Mouse (Mus musculus) erythroblast, adult 5-6 weeks (primary cell): ENCODE measurements around the gene Fermt2. TPM values are rescaled to one million over a fixed set of nuclear protein-coding genes. Genes with fewer than 3 reads are reported as not detected.
"Not testable (repeated sequence)": the region's sequence is repeated elsewhere in the genome, so short reads cannot be mapped to it uniquely, and the experiment has no call there.

Source experiments
- ATAC-seq: replicated peaks from 2 replicates; pipeline ENCODE4 v1.8.0; 2016; ENCODE audit warnings: moderate number of reproducible peaks, mild to moderate bottlenecking, moderate TSS enrichment, inconsistent platforms; ENCODE audit not compliant: poor library complexity, low FRiP score, severe bottlenecking
- total RNA-seq, 2 experiments: library from RNA; stranded (forward) in 1 of 2; stranded (reverse) in 1 of 2; fragments of 150-400 nt in 1 of 2; fragments of 200-764, 138-1000 nt in 1 of 2; gene quantifications; 2 replicates each; pipeline versions ENCODE4 v1.2.3 to v1.2.4; 2015 to 2017; ENCODE audit warnings: low replicate concordance in 2 of 2

Gene Fermt2
- total RNA-seq, 2 experiments from 2014 or later = not detected

DNA sequence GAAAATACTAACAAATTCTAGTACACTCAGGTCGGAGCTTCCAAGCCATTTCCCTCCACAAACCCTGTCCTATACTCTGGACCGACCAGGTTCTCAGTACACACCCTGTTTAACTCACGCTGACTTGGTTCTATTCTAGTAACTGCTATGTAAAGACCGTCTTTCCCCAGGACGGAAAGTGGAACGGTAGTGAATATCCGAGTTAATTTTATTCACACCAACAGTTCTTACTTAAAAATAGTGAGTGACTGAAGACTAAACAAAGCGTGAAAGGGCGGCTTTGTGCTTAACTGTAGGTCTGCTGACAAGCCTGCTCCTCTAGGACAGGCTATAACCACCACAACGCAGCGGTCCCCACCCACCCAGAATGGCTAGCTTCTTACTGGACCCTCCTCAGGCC is 14.1 kb downstream of the Fermt2 start:
- no peak for ATAC-seq

DNA sequence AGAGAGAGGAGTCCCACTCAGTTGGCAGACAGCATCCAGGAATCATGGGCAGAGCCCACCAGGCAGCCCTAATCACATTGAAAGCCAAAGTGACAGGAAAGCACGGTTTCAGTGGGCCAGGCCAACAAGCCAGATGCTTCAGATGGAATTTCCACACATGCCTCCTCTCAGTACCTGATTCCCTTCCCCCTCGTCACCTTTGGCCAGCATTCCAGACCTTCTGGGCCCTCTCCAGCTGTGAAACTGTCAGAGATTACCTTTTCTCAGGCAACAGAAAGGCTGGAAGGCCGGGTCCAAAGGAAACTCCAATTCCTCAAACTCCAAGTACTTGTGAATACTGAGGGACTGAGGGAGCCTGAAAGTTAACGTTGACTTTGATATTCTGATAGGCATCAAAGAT is 19.1 kb downstream of the Fermt2 start:
- ATAC-seq = no peak

DNA sequence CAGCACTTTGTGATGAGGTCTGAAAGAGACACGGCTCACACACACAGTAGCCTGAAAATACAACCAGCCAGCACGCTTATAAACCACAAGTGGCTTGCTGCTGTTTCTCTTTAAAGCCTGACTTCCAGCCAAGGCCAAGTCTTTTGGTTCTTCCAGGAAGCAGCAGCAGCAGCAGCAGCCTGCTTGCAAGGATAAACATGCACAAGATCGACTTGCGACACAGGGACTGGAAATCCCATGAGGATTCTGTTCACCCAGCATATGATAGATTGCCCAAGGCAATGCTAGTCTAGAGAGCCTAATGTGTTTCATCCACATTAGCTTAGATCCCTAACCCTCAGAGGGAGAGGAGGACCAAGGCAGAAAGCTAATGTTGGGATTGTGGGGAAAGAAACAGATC is 22.0 kb downstream of the Fermt2 start:
- ATAC-seq = no peak

DNA sequence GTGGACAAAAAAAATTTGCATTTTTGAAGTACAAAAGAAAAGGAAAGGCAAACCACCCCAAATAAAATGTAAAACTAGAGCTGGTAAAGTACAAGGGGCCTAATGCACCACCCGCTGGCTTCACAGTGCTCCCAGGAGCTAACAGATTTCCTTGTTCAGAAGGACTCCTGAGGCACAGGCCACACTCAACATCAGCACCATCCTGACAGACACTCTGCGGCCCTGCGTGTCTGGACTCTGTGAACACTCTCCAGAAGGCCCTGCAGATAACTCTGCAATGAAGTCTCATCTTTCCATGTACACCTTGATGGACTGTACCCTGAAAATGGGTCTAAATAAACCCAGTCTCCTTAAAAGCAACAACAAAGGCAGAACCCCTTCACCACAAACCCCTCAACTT is 22.5 kb downstream of the Fermt2 start:
- ATAC-seq = no peak

DNA sequence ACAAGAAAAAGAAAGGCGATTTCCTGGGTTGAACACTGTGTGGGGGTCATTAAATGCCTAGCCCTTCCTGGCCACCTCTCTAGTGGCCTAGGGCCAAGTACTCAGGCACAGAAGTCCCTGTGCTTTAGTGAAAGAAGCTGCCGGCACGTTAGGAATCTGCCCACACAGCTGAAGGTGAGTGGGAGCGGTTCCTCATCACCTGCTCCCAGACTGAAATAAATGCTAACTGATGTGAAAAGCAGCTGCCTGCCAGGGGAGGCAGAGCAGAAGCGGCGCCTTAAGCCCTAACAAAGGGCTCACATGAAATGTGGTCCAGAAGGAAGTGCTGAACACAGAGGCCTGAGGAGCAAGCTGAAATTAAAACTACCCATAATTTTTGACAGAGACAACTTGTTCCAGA is 22.9 kb downstream of the Fermt2 start:
- no peak for ATAC-seq

DNA sequence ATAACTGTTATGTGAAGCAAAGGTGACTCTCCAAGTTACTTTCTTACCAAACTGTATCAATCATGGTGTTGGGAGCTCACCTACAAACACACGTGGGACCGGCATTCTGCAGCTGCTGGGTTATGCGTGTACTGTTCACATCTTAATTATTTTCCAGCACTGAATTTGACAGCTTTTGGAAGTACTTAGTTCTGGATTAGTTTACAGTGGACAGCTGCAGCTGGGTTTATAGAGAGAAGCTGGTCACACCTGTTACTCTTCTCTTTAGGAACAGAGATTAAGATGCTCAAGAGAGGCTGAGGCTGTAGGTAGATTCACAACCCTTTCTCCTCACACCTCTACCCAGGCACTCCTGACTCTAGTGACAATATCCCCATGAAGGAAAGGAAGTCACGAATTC is 23.8 kb downstream of the Fermt2 start:
- ATAC-seq = no peak

DNA sequence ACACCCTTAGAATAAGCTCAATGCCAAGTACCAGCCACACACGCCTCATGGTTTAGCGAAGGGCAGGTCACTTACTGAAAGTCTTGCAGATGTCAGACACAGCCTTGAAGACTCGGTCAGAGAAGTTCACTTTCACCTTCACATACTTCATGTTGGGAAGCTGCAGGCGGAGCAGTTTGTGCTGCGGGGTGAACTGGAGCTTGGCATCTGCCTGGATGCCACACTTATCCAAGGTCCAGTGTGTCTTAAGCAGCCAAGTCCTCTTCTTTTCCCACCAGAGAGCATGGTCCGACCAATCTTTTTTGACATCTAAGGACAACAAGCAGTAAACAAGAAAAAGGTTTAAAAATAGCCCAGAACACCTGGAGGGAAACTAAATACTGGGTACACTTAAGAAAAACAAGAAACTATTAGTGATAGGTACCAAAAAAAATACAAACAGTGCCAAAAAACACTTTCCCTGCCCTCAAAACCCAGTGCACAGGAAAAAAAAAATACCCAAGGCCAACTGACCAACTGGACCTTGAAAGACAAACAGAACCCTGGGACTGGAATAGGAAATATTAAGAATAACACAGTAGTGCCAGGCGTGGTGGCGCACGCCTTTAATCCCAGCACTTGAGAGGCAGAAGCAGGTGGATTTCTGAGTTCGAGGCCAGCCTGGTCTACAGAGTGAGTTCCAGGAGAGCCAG is 25.4 kb downstream of the Fermt2 start:
- no peak for ATAC-seq

DNA sequence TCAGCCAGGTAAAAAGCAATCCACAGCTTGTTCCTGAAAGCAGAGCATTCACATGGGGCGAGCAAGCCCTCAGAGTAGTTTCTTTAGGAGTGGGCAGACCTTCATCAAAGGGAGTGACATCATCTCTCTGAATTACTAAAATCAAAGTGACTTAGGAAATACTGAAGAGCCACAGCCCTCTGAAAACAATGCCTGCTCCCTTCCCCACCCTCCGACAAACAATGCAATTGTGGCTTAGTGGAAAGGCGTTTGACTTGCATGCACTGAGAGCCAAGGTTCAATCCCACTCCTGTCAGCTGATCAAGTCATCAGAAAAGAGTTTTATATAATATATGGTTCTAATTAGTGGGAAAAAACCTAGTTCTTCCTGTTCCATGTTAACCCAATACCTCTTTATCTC is 26.0 kb downstream of the Fermt2 start:
- no peak for ATAC-seq

DNA sequence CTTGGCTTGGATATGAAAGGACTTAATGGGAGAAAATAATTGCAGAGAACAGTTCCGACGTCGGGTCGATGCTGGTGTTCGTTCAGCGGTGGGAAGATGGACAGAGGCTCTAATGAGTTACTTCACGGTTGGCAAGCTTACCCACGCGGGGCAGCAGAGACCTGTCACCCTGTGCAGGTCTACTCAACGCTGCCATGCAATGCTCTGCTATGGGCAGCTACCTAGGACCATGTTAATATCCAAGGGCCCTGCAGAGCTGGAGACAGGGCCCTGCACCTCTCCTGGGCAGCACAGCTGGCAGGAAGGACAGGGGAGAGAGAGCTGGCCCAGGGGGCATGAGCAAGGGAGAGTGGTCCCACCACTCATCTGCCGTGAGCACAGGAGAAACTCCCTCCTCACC is 29.9 kb downstream of the Fermt2 start:
- ATAC-seq = no peak

DNA sequence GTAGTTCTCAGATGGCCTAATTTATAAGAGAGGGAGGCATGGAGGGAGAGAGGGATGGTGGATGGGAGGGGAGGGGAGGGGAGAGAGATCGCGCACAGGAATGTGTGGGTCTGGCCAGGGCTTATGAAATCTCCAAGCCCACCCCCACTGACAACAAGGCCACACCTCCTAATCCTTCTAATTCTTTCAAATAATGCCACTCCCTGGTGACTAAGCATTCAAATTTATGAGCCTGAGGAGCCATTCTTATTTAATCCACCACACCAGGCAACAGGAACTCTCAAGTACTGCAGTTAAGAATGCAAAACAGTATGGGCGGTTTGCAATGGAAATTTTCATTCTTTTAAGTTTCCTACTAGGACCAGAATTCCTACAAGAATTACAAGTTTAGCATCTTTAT is 32.8 kb downstream of the Fermt2 start:
- no peak for ATAC-seq

DNA sequence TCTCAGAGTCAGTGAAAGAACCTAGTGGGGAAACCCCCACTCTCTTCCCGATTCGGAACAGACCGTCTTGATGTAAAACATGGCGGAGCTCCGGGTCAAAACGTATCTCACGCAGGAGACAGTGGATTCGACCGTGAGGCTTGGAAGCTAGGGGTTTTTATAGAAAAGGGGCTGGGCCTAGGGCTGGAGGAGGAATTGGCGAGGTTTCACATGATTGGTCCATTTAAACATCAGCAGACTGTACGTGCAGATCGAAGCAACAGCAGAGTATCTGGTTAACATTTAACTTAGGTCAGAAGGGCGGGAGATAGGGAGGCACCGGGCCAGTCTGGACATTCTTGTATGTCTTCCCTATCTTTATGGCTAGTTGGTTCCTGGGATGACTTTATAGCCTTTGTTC is 34.1 kb downstream of the Fermt2 start:
- not testable (repeated sequence) for ATAC-seq

DNA sequence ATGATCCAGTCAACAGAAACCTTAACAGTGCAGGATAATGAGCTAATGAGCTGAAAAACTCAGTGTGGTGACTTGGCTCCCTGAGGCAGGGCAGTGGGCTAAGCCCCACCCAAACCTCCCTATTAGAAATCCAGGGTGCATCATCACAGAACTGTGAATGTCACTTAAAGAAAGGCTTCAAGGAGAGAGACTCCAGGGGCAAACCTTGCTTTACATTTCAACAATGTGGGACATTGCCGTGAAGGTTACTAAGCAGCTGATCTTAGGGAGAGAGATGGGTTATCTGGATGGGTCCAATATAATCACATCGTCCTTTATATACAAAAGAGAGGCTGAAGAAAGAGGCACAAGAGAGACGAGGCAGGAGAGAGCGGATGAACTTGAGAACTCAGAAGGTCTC is 36.0 kb downstream of the Fermt2 start:
- ATAC-seq = no peak

DNA sequence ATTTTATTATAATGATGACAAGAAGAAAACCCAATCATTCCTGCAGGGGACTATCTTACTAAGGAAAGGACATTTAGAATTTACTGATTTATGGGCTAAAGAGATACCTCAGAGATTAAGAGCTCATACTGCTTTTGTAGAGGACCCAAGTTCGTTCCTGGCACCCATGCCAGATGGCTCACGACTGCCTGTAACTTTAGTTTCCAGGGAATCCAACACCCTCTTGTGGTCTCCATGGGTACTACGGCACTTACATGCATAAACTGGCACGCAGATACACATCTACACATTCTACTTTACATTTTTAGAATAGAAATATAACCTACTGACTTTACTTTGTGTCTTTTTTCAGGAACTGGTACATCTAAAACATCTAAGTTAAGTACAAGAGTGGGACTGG is 37.2 kb downstream of the Fermt2 start:
- no peak for ATAC-seq

DNA sequence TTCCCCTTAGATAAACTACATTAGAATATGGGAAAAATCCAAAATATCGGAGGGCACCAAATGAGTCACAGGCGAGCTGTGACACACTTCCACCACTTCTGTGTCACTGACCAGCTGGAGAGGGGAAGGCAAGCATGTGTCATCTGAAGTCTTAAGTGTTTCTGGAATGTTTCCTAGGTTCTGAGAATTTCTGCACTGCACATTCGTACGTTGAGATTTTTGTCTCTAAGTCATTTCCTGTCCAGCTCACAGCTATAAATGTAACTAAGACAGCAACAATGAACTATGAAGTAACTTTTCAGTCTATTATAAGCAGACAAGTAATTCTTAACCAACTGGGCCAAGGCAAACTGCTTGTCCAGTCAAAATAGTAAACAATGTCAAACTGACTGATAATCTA is 37.9 kb downstream of the Fermt2 start:
- no peak for ATAC-seq

DNA sequence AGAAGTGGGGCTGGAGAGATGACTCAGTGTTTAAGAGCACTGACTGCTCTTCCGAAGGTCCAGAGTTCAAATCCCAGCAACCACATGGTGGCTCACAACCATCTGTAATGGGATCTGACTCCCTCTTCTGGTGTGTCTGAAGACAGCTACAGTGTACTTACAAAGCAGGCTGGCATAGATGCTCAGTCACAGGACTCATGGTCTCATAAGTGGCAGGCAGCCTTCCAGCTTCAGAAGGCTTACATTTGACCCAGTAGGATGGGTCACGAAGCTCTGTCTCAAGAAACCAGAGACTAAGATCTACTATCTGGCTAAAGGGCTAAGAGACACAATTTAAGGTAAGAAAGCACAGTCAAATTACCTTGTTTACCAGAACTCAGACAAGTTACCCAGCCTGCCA is 42.7 kb downstream of the Fermt2 start:
- not testable (repeated sequence) for ATAC-seq

DNA sequence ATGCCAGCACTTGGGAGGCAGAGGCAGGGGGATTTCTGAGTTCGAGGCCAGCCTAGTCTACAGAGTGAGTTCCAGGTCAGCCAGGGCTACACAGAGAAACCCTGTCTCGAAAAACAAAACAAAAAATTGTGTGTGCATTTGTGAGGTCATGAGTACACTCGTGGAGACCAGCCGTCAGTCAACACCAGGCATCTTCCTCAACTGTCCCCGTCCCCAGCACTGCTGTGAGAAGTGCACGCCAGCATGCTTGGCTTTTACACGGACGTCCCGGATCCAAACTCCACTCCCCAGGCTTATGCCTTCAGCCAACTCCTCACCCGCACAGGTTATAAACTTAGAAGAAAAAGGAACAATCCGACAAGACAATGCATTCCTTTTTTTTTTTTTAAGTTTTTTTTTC is 46.6 kb downstream of the Fermt2 start:
- ATAC-seq = not testable (repeated sequence)

DNA sequence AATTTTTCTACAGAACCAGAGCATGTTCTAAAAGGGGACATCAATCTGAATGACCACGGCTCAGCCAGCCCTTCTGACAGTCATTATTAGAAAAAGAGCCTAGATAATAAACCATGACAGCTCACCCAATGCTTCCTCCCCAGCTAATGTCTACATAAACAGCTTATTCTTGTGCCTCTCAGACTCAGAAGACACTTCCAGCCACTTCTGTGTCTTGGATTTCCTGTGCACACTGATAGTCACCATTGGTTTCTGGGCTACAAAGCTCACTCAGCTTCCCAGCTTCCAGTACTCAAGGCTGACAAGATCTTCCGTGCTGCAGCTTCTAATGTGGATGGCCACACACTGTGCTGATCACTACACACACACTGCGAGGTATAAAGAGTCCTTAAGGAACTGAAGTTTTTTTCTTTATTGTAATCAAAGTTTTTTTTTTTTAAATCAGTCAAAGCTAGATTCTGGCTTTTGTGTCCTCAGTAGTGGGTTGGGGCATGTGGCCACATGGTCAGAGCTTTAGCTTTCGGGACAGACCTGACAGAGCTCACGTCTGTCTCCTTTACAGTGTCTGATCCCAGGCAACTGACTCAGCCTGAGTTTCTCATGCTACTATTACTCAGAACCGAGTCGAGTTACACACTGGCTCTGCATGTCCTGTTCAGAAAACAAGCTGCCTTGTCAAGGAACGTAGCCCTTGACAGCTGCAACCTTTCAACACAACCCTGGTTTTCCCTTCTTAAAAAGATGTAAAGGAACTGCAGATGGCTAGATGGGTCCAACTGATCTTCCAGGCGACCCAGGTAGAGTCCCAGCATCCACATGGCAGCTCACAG is 50.7 kb downstream of the Fermt2 start:
- ATAC-seq = no peak

DNA sequence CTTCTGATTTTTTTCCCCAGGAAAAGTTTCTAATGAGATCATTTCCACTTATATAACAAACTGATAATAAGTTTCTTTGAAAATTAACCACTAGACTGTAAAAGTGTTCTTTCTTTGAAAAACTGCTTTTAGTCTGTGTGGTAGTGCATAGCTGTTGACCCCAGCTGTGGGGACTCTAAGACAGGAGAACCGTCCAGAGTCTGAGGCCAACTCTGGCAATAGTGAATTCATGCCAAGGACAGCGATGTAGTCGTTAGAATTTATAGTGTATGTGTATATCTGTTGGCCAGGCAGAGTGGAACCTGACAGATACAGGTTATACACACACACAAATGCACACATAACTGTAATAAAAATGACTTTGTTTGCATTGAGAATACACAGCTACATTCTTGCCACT is 51.4 kb downstream of the Fermt2 start:
- ATAC-seq = no peak

DNA sequence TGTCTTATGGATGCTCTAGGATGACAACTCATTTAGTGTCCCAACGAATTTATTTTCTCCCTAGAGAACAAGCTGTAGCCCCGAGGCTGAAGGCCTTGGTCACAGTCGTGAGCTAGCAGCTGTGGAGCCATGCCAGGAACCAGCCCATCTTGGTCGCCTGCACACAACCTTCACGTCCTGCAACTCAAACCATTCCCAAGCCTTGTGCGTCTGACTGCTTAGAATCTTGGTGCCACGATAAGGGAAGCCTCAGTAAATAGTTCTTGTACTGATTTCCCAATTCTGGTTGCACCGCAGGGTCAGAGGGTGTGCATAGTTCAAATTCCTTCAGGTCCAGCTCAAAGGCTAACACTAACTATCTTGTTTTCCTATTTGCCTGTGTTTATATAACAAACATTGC is 52.3 kb downstream of the Fermt2 start:
- ATAC-seq = no peak

DNA sequence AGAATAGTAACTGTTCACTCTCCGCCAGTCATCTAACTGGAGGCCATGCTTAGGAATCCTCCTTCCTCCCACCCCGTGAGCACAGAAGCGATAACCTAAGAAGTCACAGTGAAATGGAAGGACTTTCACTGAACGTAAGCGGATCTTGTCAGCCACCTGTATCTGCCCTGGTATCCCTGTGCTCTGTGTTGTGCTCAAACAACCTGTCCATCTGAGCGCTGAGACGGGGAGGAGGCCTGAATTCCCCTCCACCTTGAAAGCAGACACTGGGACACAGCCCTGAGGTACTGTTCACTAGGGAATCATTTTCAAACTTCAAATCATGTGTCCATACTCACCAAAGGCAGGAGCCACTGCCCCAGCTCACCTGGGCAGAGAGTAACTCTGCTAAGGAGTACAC is 52.9 kb downstream of the Fermt2 start:
- ATAC-seq = no peak

DNA sequence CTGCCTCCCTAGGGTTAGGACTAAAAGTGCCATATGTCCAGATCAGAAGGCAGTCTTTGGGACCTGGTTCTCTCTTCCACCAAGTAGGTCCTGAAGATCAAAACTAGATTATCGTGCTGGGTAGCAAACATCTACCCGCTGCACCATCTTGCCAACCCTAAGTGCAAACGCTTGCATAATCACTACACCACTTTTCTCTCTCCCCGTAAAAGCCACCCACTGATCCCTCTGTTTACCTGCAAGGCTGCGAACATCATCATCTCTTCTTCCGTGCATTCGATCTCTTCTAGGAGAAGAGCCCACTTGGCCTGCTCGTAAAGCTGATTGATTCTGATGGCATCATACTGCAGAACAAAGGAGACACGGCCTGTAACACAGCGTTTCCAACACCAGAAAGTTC is 57.4 kb downstream of the Fermt2 start:
- no peak for ATAC-seq

DNA sequence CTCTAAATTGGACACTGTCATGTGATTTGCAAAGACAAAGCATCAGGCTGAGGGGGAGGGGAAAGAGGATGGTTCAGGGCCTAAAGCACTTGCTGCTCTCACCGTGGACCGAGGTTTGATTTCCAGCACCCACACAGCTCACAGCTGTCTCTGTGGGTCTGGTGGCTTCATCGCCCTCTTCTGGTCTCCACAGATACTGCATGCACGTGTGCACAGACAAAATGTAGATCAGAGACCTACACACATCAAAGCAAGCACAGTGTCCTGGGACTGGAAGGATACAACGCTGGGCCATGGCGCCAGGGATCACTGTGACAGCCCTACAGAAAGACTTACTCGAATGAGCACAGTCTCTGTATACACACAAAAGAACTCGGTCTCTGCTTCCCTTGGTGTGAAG is 60.5 kb downstream of the Fermt2 start:
- no peak for ATAC-seq
